Mouse (Mus musculus) hindbrain, postnatal 0 days (tissue): Measurements from ENCODE around the gene D7Ertd443e. TPM values are rescaled to one million over a fixed set of nuclear protein-coding genes. Genes with fewer than 3 reads are reported as not detected.

Source experiments
- ATAC-seq: fragments of 200-750 bp; cut with Nextera tagmentation; 2 replicates; pipeline ENCODE4 v1.8.0; 2017; ENCODE audit warnings: mild to moderate bottlenecking, moderate TSS enrichment, moderate library complexity
- DNase-seq: peaks from one replicate; pipeline ENCODE4 v3.0.0-alpha.2; 2015; ENCODE audit warnings: low spot score
- H3K27ac ChIP-seq: fragments of 300-500 bp; sonication (generic); 2 replicates; pipeline ENCODE4 v1.5.1; 2014; ENCODE audit warnings: mild to moderate bottlenecking
- H3K27me3 ChIP-seq: fragments of 300-500 bp; sonication (generic); 2 replicates; pipeline ENCODE4 v1.6.1; 2014; ENCODE audit warnings: low read length, mixed read lengths; ENCODE audit not compliant: insufficient read depth
- H3K36me3 ChIP-seq: fragments of 300-500 bp; sonication (generic); 2 replicates; pipeline ENCODE4 v1.6.1; 2014; ENCODE audit warnings: low read length, mixed read lengths; ENCODE audit not compliant: insufficient read depth
- H3K4me1 ChIP-seq: fragments of 300-500 bp; sonication (generic); 2 replicates; pipeline ENCODE4 v1.6.1; 2014; ENCODE audit warnings: antibody characterized with exemption, low read length, mixed read lengths; ENCODE audit not compliant: insufficient read depth
- H3K4me2 ChIP-seq: fragments of 300-500 bp; sonication (generic); 2 replicates; pipeline ENCODE4 v1.6.1; 2014; ENCODE audit warnings: low read depth, mild to moderate bottlenecking, low read length, moderate library complexity, mixed read lengths
- H3K4me3 ChIP-seq: fragments of 300-500 bp; sonication (generic); 2 replicates; pipeline ENCODE4 v1.5.1; 2014; ENCODE audit warnings: low read length
- H3K9ac ChIP-seq: fragments of 300-500 bp; sonication (generic); replicated peaks from 2 replicates; pipeline ENCODE4 v1.6.1; 2014; ENCODE audit warnings: mild to moderate bottlenecking, low read length, moderate library complexity, mixed read lengths
- H3K9me3 ChIP-seq: fragments of 300-500 bp; sonication (generic); 2 replicates; pipeline ENCODE4 v1.6.1; 2016; ENCODE audit warnings: low read length, mixed read lengths
- CTCF ChIP-seq: IDR thresholded peaks from 2 replicates; pipeline ENCODE4 v1.5.1; 2016; ENCODE audit warnings: antibody characterized with exemption, control low read depth, low read depth
- WGBS: fragments of 180-500 bp; shearing (Covaris S2); extraction: QIAGEN DNeasy Blood & Tissue Kit; methylation state at CpG from one replicate; pipeline ENCODE4 v1.1.7; 2014; 5-methylcytosine and 5-hydroxymethylcytosine counted together
- polyA plus RNA-seq: library from polyadenylated mRNA; unstranded; fragments of >200 nt; fragmentation: Nextera tagmentation; extraction: Ambion mirVana; gene quantifications from 2 replicates; pipeline ENCODE4 v1.2.1, GENCODE M21; 2015
- total RNA-seq: library from RNA; depleted of rRNA; stranded (reverse); fragments of >200 nt; gene quantifications from 2 replicates; pipeline ENCODE4 v1.2.3, GENCODE M21; 2014; rRNA removed

The D7Ertd443e gene
- total RNA-seq: 0.16 and 0.25 TPM in 2 replicates
- polyA plus RNA-seq: 0.40 and 0.41 TPM in 2 replicates

- DNase-seq: no peak
- Histone ChIP-seq H3K27me3 (no peaks in the 10 kb centered on the region; the same call in 1 of the 2 replicates), H3K9ac (no peak within 1 kb of the TSS), H3K4me2 (no peak within 1 kb of the TSS), H3K36me3 (no peaks in the 10 kb centered on the region), H3K4me1 (peaks cover 4% of the 10 kb centered on the region; the same call in 1 of the 2 replicates), H3K4me3 (no peak within 1 kb of the TSS), H3K9me3 (no peaks in the 10 kb centered on the region), H3K27ac (no peak within 1 kb of the TSS)
- WGBS: 97% methylated on average over 5 of the region's 5 CpGs
- no peak for ATAC-seq
- no peak for TF ChIP-seq CTCF
These were observed at the start of gene D7Ertd443e for GRCm38 (mm10) chr7:134385561-134385960. D7Ertd443e (minus strand) TSS chr7:134385661.

GRCm38 (mm10) chr7:134431681-134432080, 46.2 kb upstream of the D7Ertd443e start:
- WGBS: 91% methylated on average over 3 of the region's 3 CpGs
- H3K36me3 ChIP-seq: no peaks in the 10 kb centered on the region
- H3K27ac ChIP-seq: no peak overlapping the region
- TF ChIP-seq CTCF: no peak
- no peak for ATAC-seq
- H3K4me1 ChIP-seq: no peaks in the 10 kb centered on the region
- no peak overlapping the region for H3K4me3 ChIP-seq
- no peaks in the 10 kb centered on the region for H3K27me3 ChIP-seq
- H3K9ac ChIP-seq: no peak overlapping the region
- H3K9me3 ChIP-seq: no peaks in the 10 kb centered on the region
- no peak for DNase-seq
- no peak overlapping the region for H3K4me2 ChIP-seq

GRCm38 (mm10) chr7:134428676-134429075, 43.2 kb upstream of the D7Ertd443e start:
- Histone ChIP-seq H3K9ac (no peak overlapping the region), H3K4me2 (no peak overlapping the region), H3K9me3 (no peaks in the 10 kb centered on the region), H3K27me3 (no peaks in the 10 kb centered on the region), H3K4me3 (no peak overlapping the region), H3K27ac (no peak overlapping the region), H3K4me1 (no peaks in the 10 kb centered on the region), H3K36me3 (no peaks in the 10 kb centered on the region)
- no peak for ATAC-seq
- WGBS: 91% methylated on average over 2 of the region's 2 CpGs
- no peak for DNase-seq
- no peak for TF ChIP-seq CTCF

- Histone ChIP-seq H3K4me2 (no peak overlapping the region), H3K9me3 (no peaks in the 10 kb centered on the region), H3K36me3 (no peaks in the 10 kb centered on the region), H3K4me1 (no peaks in the 10 kb centered on the region), H3K4me3 (no peak overlapping the region), H3K27ac (no peak overlapping the region), H3K27me3 (no peaks in the 10 kb centered on the region), H3K9ac (no peak overlapping the region)
- peak; percentile 11; the same call in 1 of the 2 replicates for TF ChIP-seq CTCF
- ATAC-seq: no peak
- no peak for DNase-seq
- WGBS: 95% methylated on average over 9 of the region's 9 CpGs
These were observed 29.6 kb upstream of the D7Ertd443e start for GRCm38 (mm10) chr7:134415014-134415413.

- Histone ChIP-seq H3K27ac (no peak overlapping the region), H3K27me3 (no peaks in the 10 kb centered on the region), H3K9ac (no peak overlapping the region), H3K9me3 (no peaks in the 10 kb centered on the region), H3K36me3 (no peaks in the 10 kb centered on the region), H3K4me2 (no peak overlapping the region), H3K4me3 (no peak overlapping the region), H3K4me1 (no peaks in the 10 kb centered on the region)
- 51% methylated on average over 14 of the region's 14 CpGs for whole genome bisulfite sequencing
- ATAC-seq: no peak
- DNase-seq: no peak
- peak; percentile 64 for TF ChIP-seq CTCF
These were observed 28.7 kb upstream of the D7Ertd443e start for GRCm38 (mm10) chr7:134414005-134414690.

- Histone ChIP-seq H3K27me3 (no peaks in the 10 kb centered on the region), H3K4me1 (no peaks in the 10 kb centered on the region), H3K4me3 (no peak overlapping the region), H3K9me3 (no peaks in the 10 kb centered on the region), H3K4me2 (no peak overlapping the region), H3K36me3 (no peaks in the 10 kb centered on the region), H3K9ac (no peak overlapping the region), H3K27ac (no peak overlapping the region)
- 46% methylated on average over 13 of the region's 13 CpGs for WGBS
- ATAC-seq: peak; percentile 85
- no peak for TF ChIP-seq CTCF
- peak; percentile 86 for DNase-seq
These were observed 23.2 kb upstream of the D7Ertd443e start for GRCm38 (mm10) chr7:134408641-134409040.

GRCm38 (mm10) chr7:134400746-134401145, 15.3 kb upstream of the D7Ertd443e start:
- DNase-seq (no peak), ATAC-seq (no peak)
- Histone ChIP-seq H3K4me2 (no peak overlapping the region), H3K4me3 (no peak overlapping the region), H3K9ac (no peak overlapping the region), H3K27me3 (no peaks in the 10 kb centered on the region), H3K4me1 (no peaks in the 10 kb centered on the region), H3K9me3 (no peaks in the 10 kb centered on the region), H3K27ac (no peak overlapping the region), H3K36me3 (no peaks in the 10 kb centered on the region)
- no peak for TF ChIP-seq CTCF
- 71% methylated on average over 2 of the region's 2 CpGs for WGBS
